Mouse (Mus musculus): Measurements from ENCODE around the gene Ccdc188.

GRCm38 (mm10) chr16:18231047-18231446 is 13.4 kb downstream of the Ccdc188 start:
- TF ChIP-seq CHD2 (IDR thresholded peaks at IDR 0.05; ENCODE audit: low read depth, low read length) (no peak), HCFC1 (IDR thresholded peaks at IDR 0.05; ENCODE audit: borderline replicate concordance, insufficient read depth, low read length) (no peak), MAFK (IDR thresholded peaks at IDR 0.05; ENCODE audit: insufficient read depth, low read depth, low read length) (no peak)
